Mouse (Mus musculus): Measurements from ENCODE around the gene Tff1.

DNA sequence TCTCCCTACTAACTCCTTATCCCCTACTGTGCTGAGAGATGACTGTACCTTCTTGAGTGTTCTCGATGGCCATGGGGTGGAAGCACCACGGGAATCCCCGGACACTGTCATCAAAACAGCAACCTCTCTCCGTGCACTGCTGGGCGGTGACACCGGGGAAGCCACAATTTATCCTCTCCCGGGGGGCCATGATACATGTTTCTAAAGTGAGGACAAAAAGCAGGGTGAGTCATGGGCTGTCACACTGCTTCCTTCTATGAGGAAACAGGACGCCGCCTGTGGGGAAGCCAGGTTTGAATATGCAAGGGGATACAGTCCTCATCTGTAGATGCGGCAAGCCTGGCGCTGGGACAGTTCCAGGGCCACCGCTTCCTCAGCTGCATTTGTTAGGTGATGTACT is 2.5 kb downstream of the Tff1 start:
- TF ChIP-seq POLR2A (IDR thresholded peaks at IDR 0.05; ENCODE audit: borderline replicate concordance, insufficient read depth, low read length) (no peak), CTCF (IDR thresholded peaks at IDR 0.05; ENCODE audit: borderline replicate concordance, insufficient read depth, low read depth, low read length) (no peak)
